Mouse (Mus musculus): Measurements from ENCODE around the gene Spaca4. TPM values are rescaled to one million over a fixed set of nuclear protein-coding genes. Genes with fewer than 3 reads are reported as not detected.

The Spaca4 gene
- total RNA-seq (2021): not detected
- long read RNA-seq, experiment 1: 0 reads
- long read RNA-seq, experiment 2: 0 reads

GRCm38 (mm10) chr7:45725713-45726112 lies at the start of gene Spaca4:
Gene Spaca4, minus strand, starts transcription at chr7:45725813.
- no peak for DNase-seq

- no peak for DNase-seq
These were observed 49.6 kb upstream of the Spaca4 start for GRCm38 (mm10) chr7:45775237-45775636.

GRCm38 (mm10) chr7:45771101-45771500 lies 45.5 kb upstream of the Spaca4 start:
- no peak for DNase-seq

GRCm38 (mm10) chr7:45770427-45771082 lies 44.9 kb upstream of the Spaca4 start:
- DNase-seq: no peak

- no peak for DNase-seq
These were observed 41.9 kb upstream of the Spaca4 start for GRCm38 (mm10) chr7:45767500-45767899.

GRCm38 (mm10) chr7:45766764-45767163 lies 41.2 kb upstream of the Spaca4 start:
- no peak for DNase-seq

GRCm38 (mm10) chr7:45765995-45766394 lies 40.4 kb upstream of the Spaca4 start:
- no peak for DNase-seq

GRCm38 (mm10) chr7:45760151-45760550 lies 34.5 kb upstream of the Spaca4 start:
- no peak for DNase-seq

- no peak for DNase-seq
These were observed 33.8 kb upstream of the Spaca4 start for GRCm38 (mm10) chr7:45759400-45759799.

GRCm38 (mm10) chr7:45755703-45756102 lies 30.1 kb upstream of the Spaca4 start:
- DNase-seq: no peak

- DNase-seq: no peak
These were observed 24.5 kb upstream of the Spaca4 start for GRCm38 (mm10) chr7:45750162-45750561.

- no peak for DNase-seq
These were observed 23.8 kb upstream of the Spaca4 start for GRCm38 (mm10) chr7:45749401-45749800.

- DNase-seq: no peak
These were observed 22.5 kb upstream of the Spaca4 start for GRCm38 (mm10) chr7:45748110-45748509.

- no peak for DNase-seq
These were observed 21.8 kb upstream of the Spaca4 start for GRCm38 (mm10) chr7:45747450-45747849.

GRCm38 (mm10) chr7:45746518-45746917 lies 20.9 kb upstream of the Spaca4 start:
- no peak for DNase-seq

- peak; percentile 88 for DNase-seq
These were observed 18.8 kb upstream of the Spaca4 start for GRCm38 (mm10) chr7:45744387-45744786.

GRCm38 (mm10) chr7:45742338-45742737 lies 16.7 kb upstream of the Spaca4 start:
- no peak for DNase-seq

- no peak for DNase-seq
These were observed 16.2 kb upstream of the Spaca4 start for GRCm38 (mm10) chr7:45741777-45742176.

GRCm38 (mm10) chr7:45741308-45741707 lies 15.7 kb upstream of the Spaca4 start:
- DNase-seq: no peak

- DNase-seq: no peak
These were observed 14.2 kb upstream of the Spaca4 start for GRCm38 (mm10) chr7:45739820-45740219.

- peak; percentile 86 for DNase-seq
These were observed 13.7 kb upstream of the Spaca4 start for GRCm38 (mm10) chr7:45739162-45739763.

GRCm38 (mm10) chr7:45733477-45733876 lies 7.9 kb upstream of the Spaca4 start:
- DNase-seq: no peak

- peak; percentile 74 for DNase-seq
These were observed 5.3 kb upstream of the Spaca4 start for GRCm38 (mm10) chr7:45730727-45731431.
